Mouse (Mus musculus) retina, postnatal 1 day (tissue): ENCODE measurements around the gene Lgi4.

Experiments used
- DNase-seq: peaks from one replicate; pipeline ENCODE4 v3.0.0-alpha.2; 2012

Lgi4 gene

GRCm38 (mm10) chr7:31052251-31052635 lies 6.9 kb upstream of the Lgi4 start:
- no peak for DNase-seq

GRCm38 (mm10) chr7:31052636-31053434 lies 6.3 kb upstream of the Lgi4 start:
- peak; percentile 79 for DNase-seq

DNA sequence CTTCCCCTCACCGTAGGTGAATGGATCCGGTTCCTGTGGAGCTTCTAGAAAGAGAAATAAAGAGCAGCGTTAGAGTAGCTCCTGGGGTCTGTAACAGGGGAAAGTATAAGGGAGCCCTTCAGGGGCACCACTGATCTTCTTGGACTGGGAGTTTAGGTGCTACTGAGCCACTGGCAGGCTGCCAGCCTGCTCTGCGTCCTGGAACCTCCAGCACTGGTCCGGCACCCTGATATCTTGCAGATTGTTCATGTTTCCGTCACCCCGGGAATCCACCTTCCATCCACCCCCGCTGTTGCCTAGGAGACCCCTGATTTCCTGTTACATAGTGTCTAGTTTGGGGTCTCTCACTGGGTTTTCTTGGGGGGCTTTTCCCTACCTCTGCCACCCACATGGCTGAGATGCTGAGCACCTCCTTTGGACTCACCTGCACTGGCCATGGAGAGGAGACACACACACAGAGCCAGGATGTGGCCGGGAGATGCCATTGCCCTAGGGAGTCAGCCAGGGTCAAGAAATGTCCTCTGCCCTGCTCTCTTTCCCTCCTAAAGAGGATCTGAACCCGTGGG lies 5.2 kb upstream of the Lgi4 start:
- no peak for DNase-seq

DNA sequence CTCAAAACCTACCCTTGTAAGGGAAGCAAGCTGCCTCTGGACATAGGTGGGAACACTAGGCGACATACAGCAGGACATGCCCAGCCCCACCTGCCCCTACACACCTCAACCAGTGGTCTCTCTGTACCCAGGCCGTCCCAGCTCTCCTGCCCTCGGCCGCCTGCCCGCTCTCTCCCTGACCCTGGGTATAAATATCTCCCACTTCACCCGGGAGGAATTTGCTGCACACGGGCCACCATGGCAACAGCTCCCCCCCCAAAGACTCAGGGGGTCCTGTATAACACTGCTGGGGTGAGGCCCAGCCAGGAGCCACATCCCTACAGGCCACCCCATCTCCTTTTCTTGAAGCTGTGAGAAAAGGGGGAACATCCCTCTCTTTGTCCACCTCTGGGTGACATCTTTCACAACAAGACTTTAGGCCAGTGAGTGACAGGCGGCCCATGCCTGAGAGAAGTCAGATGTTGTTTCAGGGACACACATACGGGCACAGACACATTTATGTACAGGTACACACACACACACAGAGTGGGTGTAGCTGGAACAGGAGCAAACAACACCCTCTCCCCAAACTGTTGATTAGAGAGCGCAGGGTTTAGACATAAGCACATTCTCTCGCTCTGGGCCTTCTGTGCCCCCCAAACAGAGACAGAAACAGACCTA lies 4.4 kb upstream of the Lgi4 start:
- no peak for DNase-seq

DNA sequence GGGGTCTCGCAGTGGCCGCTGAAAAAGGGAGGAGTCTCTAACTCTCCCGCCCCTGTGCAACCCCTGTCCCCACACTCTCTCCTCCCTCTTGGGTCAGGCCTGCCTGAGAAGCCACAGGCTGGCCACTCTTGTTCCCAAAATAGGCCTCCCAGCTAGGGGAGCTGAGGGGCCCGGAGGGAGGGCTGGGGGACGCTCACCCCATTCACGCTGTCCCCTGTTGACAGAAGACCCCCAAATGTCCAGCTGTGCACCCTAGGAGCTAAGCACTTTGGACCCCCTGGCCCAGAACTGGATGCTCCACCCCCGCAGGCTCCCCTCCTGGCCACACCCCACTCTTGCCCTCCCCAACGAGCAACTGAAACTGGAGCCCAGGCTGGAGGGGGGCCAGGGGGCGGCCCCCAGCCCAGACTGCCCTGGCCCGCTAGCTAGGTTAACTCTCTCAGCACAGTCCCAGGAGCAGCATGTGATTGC lies 3.8 kb upstream of the Lgi4 start:
- DNase-seq: peak; percentile 81

DNA sequence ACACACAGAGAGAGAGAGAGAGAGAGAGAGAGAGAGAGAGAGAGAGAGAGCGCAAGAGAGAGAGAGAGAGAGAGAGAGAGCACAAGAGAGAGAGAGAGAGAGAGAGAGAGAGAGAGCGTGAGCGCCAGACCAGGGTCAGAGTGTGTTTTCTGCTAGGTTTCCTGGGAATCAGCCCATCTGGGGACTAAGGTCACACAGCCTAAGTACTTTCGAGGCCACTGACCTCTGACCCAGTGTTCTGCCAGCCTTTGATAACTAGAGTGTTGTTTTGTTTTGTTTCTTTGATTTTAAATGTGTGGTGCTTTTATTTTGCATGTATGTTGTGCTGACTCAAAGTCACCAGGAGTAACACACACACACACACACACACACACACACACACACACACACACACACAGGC lies 3.3 kb upstream of the Lgi4 start:
- DNase-seq: peak; percentile 64

DNA sequence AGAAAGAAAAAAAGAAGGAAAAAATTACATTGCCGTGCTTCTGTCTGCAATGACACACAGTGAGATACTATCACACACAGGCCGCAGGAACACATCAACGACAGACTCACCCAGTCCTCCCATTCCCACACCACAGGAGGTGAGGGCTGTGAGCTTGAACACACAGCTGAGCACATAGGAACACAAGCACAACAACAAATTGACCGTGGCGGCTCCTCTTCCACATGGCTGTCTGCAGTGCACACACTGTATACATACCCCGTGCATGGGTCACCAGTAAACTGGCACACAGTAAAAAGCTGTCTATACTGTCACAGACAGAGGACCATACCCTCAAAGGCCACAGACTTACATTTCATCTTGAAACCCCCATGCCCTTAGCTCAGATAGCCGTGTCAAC lies 2.7 kb upstream of the Lgi4 start:
- no peak for DNase-seq

DNA sequence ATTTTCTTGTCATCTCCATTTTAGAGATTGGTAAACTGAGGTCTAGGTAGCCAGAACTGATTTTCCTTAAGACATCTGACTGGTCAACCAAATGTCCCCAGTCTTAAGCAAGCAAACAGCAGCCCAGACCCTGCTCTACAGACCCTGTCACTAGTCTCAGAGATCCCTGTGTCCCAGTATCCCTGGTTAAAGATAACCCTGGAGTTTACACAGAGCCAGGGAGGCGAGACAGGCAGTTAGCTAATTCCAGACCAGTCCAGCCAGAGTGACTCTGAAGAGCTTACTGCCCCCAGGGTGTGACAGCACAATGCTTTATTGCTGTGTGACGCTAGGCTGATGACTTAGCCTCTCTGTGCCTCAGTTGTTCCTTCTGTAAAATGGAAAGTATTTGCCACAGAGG lies 2.1 kb upstream of the Lgi4 start, which contains the start of gene Fxyd1:
TSS of gene Fxyd1 (minus strand) at position 129 of the 400 bp plus-strand sequence.
- no peak for DNase-seq

GRCm38 (mm10) chr7:31057730-31058129 lies 1.4 kb upstream of the Lgi4 start:
- no peak for DNase-seq

DNA sequence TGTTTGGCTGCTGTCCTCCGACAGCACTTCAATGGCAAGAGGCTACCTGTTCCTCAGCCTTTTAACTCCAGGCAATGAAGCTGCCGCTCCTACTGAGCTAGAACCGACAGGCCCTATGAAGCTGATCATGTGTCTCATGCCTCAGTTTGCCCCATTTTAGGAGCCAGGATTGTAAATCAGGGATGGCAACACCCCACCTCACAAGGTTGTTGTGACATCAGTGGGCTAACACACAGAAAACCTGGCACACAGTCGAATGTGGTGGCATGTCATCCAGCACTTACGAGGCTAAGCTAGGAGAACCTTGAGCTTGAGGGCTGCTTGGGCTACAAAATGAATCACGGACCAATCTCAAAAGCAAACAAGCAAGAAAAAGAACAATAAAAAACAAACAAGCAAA lies 931 bp upstream of the Lgi4 start:
- no peak for DNase-seq

GRCm38 (mm10) chr7:31059919-31060620 lies 928 bp downstream of the Lgi4 start:
- no peak for DNase-seq

DNA sequence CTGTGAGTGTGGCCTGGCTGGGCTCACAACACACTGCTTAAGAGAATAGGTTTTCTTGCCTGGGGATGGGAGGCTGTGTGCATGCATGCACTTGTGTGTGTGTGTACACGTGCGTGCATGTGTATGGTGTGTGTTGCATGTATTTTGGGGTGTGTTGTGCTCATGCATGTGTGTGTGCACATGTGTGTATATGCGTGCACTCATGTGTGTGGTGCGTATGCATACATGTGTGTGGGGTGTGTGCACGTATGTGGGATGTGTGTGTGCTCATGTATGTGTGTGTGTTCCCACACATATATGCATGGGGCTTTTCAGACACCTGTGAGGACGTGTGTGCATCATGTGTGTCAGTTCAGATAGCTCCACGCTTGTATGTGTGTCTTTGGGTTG lies 1.5 kb downstream of the Lgi4 start:
- DNase-seq: no peak

- DNase-seq: no peak
These were observed 4.0 kb downstream of the Lgi4 start for GRCm38 (mm10) chr7:31063074-31063560.

DNA sequence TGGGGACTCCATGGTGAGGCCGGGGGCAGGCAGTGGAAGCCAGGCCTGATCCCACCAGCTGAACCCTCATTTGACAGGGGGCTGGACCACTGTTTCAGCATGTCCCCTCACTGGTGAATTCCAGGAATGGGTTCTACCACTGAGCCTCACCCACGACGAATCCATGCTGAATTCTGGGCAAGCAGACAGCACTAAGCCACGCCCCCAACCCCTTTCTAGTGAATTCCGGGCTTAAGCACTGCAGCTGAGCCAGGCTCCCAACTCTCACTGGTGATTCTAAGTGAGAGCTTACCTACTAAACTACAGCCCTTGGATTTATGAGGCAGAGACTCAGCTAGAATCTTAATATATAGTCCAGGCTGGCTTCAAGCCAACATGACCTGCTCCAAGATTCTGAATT lies 8.7 kb downstream of the Lgi4 start:
- peak; percentile 56 for DNase-seq

DNA sequence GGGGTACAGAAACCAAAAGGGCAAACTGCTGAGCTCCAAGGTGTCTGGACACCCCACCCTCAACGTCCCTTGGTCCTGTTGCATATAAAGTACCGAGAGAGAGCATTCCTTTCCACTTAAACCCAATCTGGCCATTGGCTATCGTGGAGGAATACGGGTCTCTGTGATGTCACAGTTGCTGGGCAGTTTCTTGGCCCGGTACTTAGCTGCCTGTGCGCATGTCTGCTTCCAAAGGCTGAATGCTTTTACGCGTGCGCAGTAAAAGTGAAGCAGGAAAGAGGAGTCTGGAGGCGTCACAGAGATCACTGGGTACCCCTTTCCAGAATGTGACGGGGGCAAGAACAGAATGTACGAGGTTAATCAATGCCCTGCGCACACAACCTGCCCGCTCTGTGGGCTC lies 10.3 kb downstream of the Lgi4 start:
- DNase-seq: no peak

GRCm38 (mm10) chr7:31070324-31070723 lies 11.2 kb downstream of the Lgi4 start:
- DNase-seq: no peak

DNA sequence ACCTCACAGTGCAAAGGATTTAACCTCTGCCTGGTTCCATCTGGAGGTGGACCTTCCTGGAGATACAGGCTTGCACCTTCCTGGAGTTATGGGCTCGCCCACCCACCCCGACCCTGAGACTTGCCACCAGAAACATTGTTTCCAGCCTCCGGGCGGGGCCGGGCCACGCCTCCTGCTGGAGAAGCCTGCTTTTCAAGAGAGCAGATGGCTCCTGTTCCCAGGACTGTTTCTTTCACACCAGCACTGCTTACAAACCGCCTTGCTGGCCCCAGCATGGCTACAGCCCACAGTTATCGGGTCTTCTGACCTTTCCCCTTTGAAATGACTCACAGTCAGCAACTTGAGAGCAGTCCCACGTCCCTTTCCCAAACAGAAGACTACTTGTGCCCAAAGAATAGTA lies 13.2 kb downstream of the Lgi4 start:
- no peak for DNase-seq

DNA sequence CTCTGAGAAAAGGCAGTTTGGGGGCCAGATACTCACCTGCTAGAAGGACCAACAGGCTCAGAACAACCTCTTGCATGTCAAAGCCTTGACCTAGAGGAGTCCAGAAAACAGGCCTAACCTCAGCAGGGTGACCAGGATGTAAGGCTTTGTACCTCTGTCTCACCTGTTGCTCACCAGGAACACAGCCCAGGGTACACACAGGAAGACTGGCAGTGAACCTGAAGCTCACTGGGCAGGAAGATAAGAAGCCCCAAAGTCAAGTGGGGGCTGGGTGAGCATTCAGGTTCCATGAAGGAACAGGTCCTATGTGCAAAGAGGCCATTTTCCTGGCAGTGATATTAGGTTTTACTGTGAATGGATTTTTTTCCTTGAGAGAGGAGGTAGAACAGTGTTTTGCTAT lies 14.4 kb downstream of the Lgi4 start:
- DNase-seq: no peak

GRCm38 (mm10) chr7:31074061-31074712 lies 15.0 kb downstream of the Lgi4 start:
- peak; percentile 56 for DNase-seq

- no peak for DNase-seq
These were observed 15.5 kb downstream of the Lgi4 start for GRCm38 (mm10) chr7:31074713-31075069.

- DNase-seq: no peak
These were observed 17.4 kb downstream of the Lgi4 start, which contains the start of gene Fxyd3 for GRCm38 (mm10) chr7:31076492-31076891. Gene Fxyd3 (minus strand): TSS chr7:31076704.

DNA sequence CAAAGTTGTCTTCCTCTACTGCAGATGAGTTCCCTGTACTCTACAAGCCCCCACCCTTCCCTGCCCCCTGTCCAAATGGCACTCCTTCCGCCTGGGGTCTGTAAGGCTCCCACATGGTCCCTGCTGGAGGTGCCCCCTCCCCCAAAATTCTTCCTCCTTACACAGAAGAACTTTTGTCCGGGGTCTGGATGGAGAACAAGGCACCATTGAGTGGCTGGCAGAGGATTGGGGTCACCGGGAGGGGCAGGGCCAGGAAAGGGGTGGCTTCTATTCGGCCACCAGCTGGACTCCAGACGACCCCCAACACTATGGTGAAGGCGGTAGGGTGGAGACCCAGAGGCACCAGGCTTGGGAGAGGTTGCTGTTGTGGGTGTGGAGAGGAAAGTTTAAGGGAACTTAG lies 18.3 kb downstream of the Lgi4 start:
- DNase-seq: peak; percentile 96
